Mouse (Mus musculus) MEL (cell line): ENCODE measurements at regions not wholly inside any gene's neighbourhood (a gene's known extent, or its start where the extent isn't known, plus 50 kb on each side); places are given as distances from the start of the nearest gene placed in this dataset.

Source experiments
- DNase-seq: peaks from one replicate; pipeline ENCODE4 v3.0.0; 2011; ENCODE audit warnings: low read depth, low spot score
- H3K27ac ChIP-seq: 2 replicates; pipeline ENCODE4 v1.5.1; 2012; ENCODE audit warnings: low read depth, mild to moderate bottlenecking, control low read depth, low read length, moderate library complexity; ENCODE audit not compliant: control insufficient read depth
- H3K27me3 ChIP-seq, 2 experiments: fragments of 150-350 bp in 1 of 2; sonication (generic) in 1 of 2; 2 replicates each; pipeline ENCODE4 v1.6.1; 2012; ENCODE audit warnings: low read length in 2 of 2, mild to moderate bottlenecking in 2 of 2, improper control_type of control experiment in 1 of 2, moderate library complexity in 1 of 2; ENCODE audit not compliant: insufficient read depth in 2 of 2, control insufficient read depth in 1 of 2
- H3K36me3 ChIP-seq, 2 experiments: 2 replicates each; pipeline ENCODE4 v1.6.1; 2012 to 2014; ENCODE audit warnings: low read length in 2 of 2, improper control_type of control experiment in 1 of 2, inconsistent platforms in 1 of 2, mild to moderate bottlenecking in 1 of 2; ENCODE audit not compliant: insufficient read depth in 2 of 2, control insufficient read depth in 1 of 2
- H3K4me1 ChIP-seq, 2 experiments: fragments of 150-350 bp in 1 of 2; sonication (generic) in 1 of 2; 2 replicates each; pipeline ENCODE4 v1.6.1; 2012; ENCODE audit warnings: low read length in 2 of 2, improper control_type of control experiment in 1 of 2, mild to moderate bottlenecking in 1 of 2; ENCODE audit not compliant: insufficient read depth in 2 of 2, control insufficient read depth in 1 of 2
- H3K4me3 ChIP-seq, 2 experiments: fragments of 150-350 bp in 1 of 2; sonication (generic) in 1 of 2; 2 replicates each; pipeline ENCODE4 v1.5.1; 2012; ENCODE audit warnings: low read depth in 2 of 2, low read length in 2 of 2, mild to moderate bottlenecking in 2 of 2, moderate library complexity in 2 of 2, control low read depth in 1 of 2, improper control_type of control experiment in 1 of 2; ENCODE audit not compliant: control insufficient read depth in 1 of 2, insufficient read depth in 1 of 2
- H3K79me2 ChIP-seq: 2 replicates; pipeline ENCODE4 v1.6.1; 2012; ENCODE audit warnings: mild to moderate bottlenecking, low read length, moderate library complexity; ENCODE audit not compliant: control insufficient read depth, poor library complexity, insufficient read depth
- H3K9ac ChIP-seq: 2 replicates; pipeline ENCODE4 v1.6.1; 2012; ENCODE audit warnings: low read depth, mild to moderate bottlenecking, control low read depth, low read length, moderate library complexity; ENCODE audit not compliant: control insufficient read depth, poor library complexity, severe bottlenecking
- H3K9me3 ChIP-seq: fragments of 150-350 bp; sonication (generic); replicated peaks from 2 replicates; pipeline ENCODE4 v1.6.1; 2012; ENCODE audit warnings: mild to moderate bottlenecking, low read length, improper control_type of control experiment, moderate library complexity; ENCODE audit not compliant: insufficient read depth
- BHLHE40 ChIP-seq: IDR thresholded peaks from 2 replicates; pipeline ENCODE4 v1.6.1; 2012; ENCODE audit warnings: low read depth, mild to moderate bottlenecking, inconsistent platforms, low read length, improper control_type of control experiment, borderline replicate concordance
- CHD1 ChIP-seq: IDR thresholded peaks from 2 replicates; pipeline ENCODE4 v1.6.1; 2012; ENCODE audit warnings: low read depth, mild to moderate bottlenecking, inconsistent platforms, low read length, improper control_type of control experiment
- EP300 ChIP-seq, 2 experiments: IDR thresholded peaks; 2 replicates each; pipeline ENCODE4 v1.6.1; 2011; ENCODE audit warnings: improper control_type of control experiment in 2 of 2, low read length in 2 of 2, low read depth in 1 of 2, mild to moderate bottlenecking in 1 of 2
- ETS1 ChIP-seq: IDR thresholded peaks from 2 replicates; pipeline ENCODE4 v1.6.1; 2012; ENCODE audit warnings: low read depth, mild to moderate bottlenecking, inconsistent platforms, low read length, improper control_type of control experiment, moderate library complexity
- GATA1 ChIP-seq: IDR thresholded peaks from 2 replicates; pipeline ENCODE4 v1.6.1; 2011; ENCODE audit warnings: low read depth, low read length, improper control_type of control experiment
- HCFC1 ChIP-seq: IDR thresholded peaks from 2 replicates; pipeline ENCODE4 v1.6.1; 2012; ENCODE audit warnings: low read depth, mild to moderate bottlenecking, inconsistent platforms, low read length, improper control_type of control experiment, moderate library complexity
- JUND ChIP-seq: IDR thresholded peaks from 2 replicates; pipeline ENCODE4 v1.6.1; 2011; ENCODE audit warnings: low read depth, mild to moderate bottlenecking, improper control_type of control experiment, low read length
- KAT2A ChIP-seq: conservative IDR thresholded peaks from 2 replicates; pipeline ENCODE4 v1.6.1; 2012; ENCODE audit warnings: low read depth, low read length, improper control_type of control experiment, inconsistent platforms
- MAFK ChIP-seq: IDR thresholded peaks from 2 replicates; pipeline ENCODE4 v1.6.1; 2011; ENCODE audit warnings: low read depth, mild to moderate bottlenecking, low read length, improper control_type of control experiment, borderline replicate concordance
- MAX ChIP-seq: IDR thresholded peaks from 2 replicates; pipeline ENCODE4 v1.6.1; 2011; ENCODE audit warnings: low read length, improper control_type of control experiment
- MAZ ChIP-seq: IDR thresholded peaks from 2 replicates; pipeline ENCODE4 v1.6.1; 2012; ENCODE audit warnings: low read depth, mild to moderate bottlenecking, inconsistent platforms, low read length, improper control_type of control experiment
- MEF2A ChIP-seq: IDR thresholded peaks from 2 replicates; pipeline ENCODE4 v1.6.1; 2014; ENCODE audit warnings: low read depth, mild to moderate bottlenecking, inconsistent platforms, low read length, improper control_type of control experiment; ENCODE audit not compliant: poor library complexity, insufficient replicate concordance, severe bottlenecking; ENCODE audit errors: extremely low read depth
- NELFE ChIP-seq: IDR thresholded peaks from 2 replicates; pipeline ENCODE4 v1.6.1; 2011; ENCODE audit warnings: low read depth, low read length, improper control_type of control experiment
- NRF1 ChIP-seq: IDR thresholded peaks from 2 replicates; pipeline ENCODE4 v1.6.1; 2014; ENCODE audit warnings: low read depth, mild to moderate bottlenecking, inconsistent platforms, low read length, improper control_type of control experiment, moderate library complexity; ENCODE audit not compliant: poor library complexity, insufficient read depth, severe bottlenecking
- POLR2A ChIP-seq, 2 experiments: IDR thresholded peaks; 2 replicates each; pipeline ENCODE4 v1.6.1; 2011 to 2012; ENCODE audit warnings: low read length in 2 of 2, mild to moderate bottlenecking in 2 of 2, control low read depth in 1 of 2, improper control_type of control experiment in 1 of 2, low read depth in 1 of 2, moderate library complexity in 1 of 2; ENCODE audit not compliant: control insufficient read depth in 1 of 2, insufficient read depth in 1 of 2, poor library complexity in 1 of 2
- RAD21 ChIP-seq: IDR thresholded peaks from 2 replicates; pipeline ENCODE4 v1.6.1; 2011; ENCODE audit warnings: mild to moderate bottlenecking, low read depth, low read length, improper control_type of control experiment
- RCOR1 ChIP-seq: IDR thresholded peaks from 2 replicates; pipeline ENCODE4 v1.6.1; 2012; ENCODE audit warnings: low read depth, mild to moderate bottlenecking, inconsistent platforms, low read length, improper control_type of control experiment
- SMC3 ChIP-seq: IDR thresholded peaks from 2 replicates; pipeline ENCODE4 v1.6.1; 2011; ENCODE audit warnings: low read depth, low read length, improper control_type of control experiment
- TCF12 ChIP-seq: IDR thresholded peaks from 2 replicates; pipeline ENCODE4 v1.6.1; 2014; ENCODE audit warnings: low read depth, mild to moderate bottlenecking, inconsistent platforms, low read length, improper control_type of control experiment, moderate library complexity
- USF1 ChIP-seq: IDR thresholded peaks from 2 replicates; pipeline ENCODE4 v1.6.1; 2014; ENCODE audit warnings: low read depth, mild to moderate bottlenecking, inconsistent platforms, low read length, improper control_type of control experiment, moderate library complexity

DNA sequence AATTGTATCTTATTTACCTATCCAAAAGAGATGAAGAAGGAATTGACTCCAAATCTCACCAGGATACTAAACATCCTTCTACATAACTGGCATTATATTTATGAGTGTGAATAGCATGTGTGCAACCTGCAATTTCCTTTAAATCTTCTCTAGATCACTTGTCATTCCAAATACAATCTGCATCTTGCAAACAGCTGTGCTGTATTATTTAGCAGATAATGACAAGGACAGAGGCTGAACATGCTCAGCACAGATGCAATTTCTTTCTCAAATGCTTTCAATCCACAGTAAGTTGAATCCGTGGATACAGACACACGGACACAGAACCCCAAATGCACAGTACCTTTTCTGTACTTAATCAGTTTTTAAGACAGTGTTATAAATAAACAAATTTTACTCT is 229.4 kb upstream of the Cd180 start:
- Histone ChIP-seq H3K36me3 (no peaks in the 10 kb centered on the region), H3K9me3 (no peaks in the 10 kb centered on the region), H3K4me3 (no peak overlapping the region), H3K27ac (no peak overlapping the region), H3K9ac (no peak overlapping the region), H3K79me2 (no peaks in the 10 kb centered on the region), H3K27me3 (no peaks in the 10 kb centered on the region; a peak in 1 of 4 replicates), H3K4me1 (no peaks in the 10 kb centered on the region)
- DNase-seq = no peak
- TF ChIP-seq ETS1 (no peak), NRF1 (no peak), BHLHE40 (no peak), POLR2A (IDR thresholded peaks at IDR 0.05; ENCODE audit: control insufficient read depth in 1 of 2, insufficient read depth in 1 of 2, low read depth in 1 of 2, low read length in 2 of 2, poor library complexity in 1 of 2) (no peak)

DNA sequence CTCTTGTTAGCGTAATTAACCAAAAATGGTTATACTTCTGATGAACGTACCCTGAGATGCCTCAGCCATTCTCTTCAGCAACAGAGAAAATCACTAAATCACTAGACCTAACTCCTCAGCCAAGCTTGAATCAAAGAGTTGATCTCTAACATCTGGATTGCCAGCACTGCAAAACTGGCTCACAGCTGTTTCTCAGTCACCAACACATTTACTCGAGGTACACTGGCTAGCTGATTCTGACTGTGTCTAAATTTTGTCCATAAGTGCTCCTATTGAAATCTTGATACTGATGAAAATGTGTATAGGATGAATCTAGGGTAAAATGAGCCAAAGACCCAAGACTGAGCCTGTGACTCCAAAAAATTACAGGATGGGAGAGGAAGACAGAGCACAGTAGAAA is 211.5 kb upstream of the Cd180 start:
- Histone ChIP-seq H3K9ac (no peak overlapping the region), H3K27ac (no peak overlapping the region)

DNA sequence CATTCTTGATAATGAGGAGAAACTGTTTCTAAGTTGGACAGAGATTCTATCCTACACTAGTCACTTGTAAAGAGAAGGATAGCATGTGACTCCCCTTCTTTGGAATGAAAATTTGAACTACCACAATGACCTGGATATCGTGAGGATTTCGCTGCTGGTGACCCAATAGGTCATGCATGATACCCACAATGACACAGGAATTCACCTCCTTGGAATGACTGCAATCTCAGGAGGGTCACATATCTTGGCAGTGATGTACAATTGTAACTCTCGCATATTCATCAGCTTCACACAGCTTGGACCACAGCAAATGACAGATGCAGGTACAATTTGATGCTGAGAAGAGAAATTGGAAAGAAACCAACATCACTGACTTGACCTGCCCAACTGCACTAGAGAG is 210.9 kb upstream of the Cd180 start:
- Histone ChIP-seq H3K4me1 (no peaks in the 10 kb centered on the region), H3K9ac (no peak overlapping the region), H3K4me3 (no peak overlapping the region), H3K36me3 (no peaks in the 10 kb centered on the region), H3K79me2 (no peaks in the 10 kb centered on the region), H3K27ac (no peak overlapping the region), H3K9me3 (no peaks in the 10 kb centered on the region), H3K27me3 (no peaks in the 10 kb centered on the region)
- TF ChIP-seq SMC3 = no peak
- no peak for TF ChIP-seq TCF12
- TF ChIP-seq NELFE = no peak
- TF ChIP-seq MAZ = no peak
- no peak for TF ChIP-seq GATA1
- TF ChIP-seq USF1 = no peak
- no peak for TF ChIP-seq RCOR1
- no peak for TF ChIP-seq RAD21
- TF ChIP-seq KAT2A = no peak
- no peak for TF ChIP-seq MAFK
- TF ChIP-seq JUND = no peak
- no peak for TF ChIP-seq EP300 (IDR thresholded peaks at IDR 0.05; ENCODE audit: low read depth in 1 of 2, low read length in 2 of 2)
- no peak for TF ChIP-seq MEF2A
- DNase-seq = no peak

More for the DNA sequence above, 211.5 kb upstream of the Cd180 start:
- TF ChIP-seq MAZ (no peak), CHD1 (no peak), RCOR1 (no peak), HCFC1 (no peak), GATA1 (no peak), MAX (no peak), RAD21 (no peak)
- TF ChIP-seq, all 39 proteins: peak for 0
- no peaks in the 10 kb centered on the region for H3K9me3 ChIP-seq
- H3K4me3 ChIP-seq = no peak overlapping the region
- no peaks in the 10 kb centered on the region for H3K36me3 ChIP-seq
- H3K27me3 ChIP-seq = no peaks in the 10 kb centered on the region
- H3K79me2 ChIP-seq = no peaks in the 10 kb centered on the region
- DNase-seq = no peak
- no peaks in the 10 kb centered on the region for H3K4me1 ChIP-seq
